Mouse (Mus musculus) midbrain, embryonic 14.5 days (tissue): ENCODE data around the gene Gm5431. TPM values are rescaled to one million over a fixed set of nuclear protein-coding genes. Genes with fewer than 3 reads are reported as not detected.
"Not testable (repeated sequence)": the region's sequence is repeated elsewhere in the genome, so short reads cannot be mapped to it uniquely, and the experiment has no call there.

Experiments
- ATAC-seq: fragments of 200-750 bp; cut with Nextera tagmentation; 2 replicates; pipeline ENCODE4 v1.8.0; 2017; ENCODE audit warnings: moderate number of reproducible peaks, moderate library complexity; ENCODE audit not compliant: low FRiP score, low TSS enrichment
- DNase-seq: peaks from one replicate; pipeline ENCODE4 v3.0.0-alpha.2; 2015
- H3K27ac ChIP-seq: fragments of 300-500 bp; sonication (generic); replicated peaks from 2 replicates; pipeline ENCODE4 v1.5.1; 2014; ENCODE audit warnings: mild to moderate bottlenecking, low read depth, low read length, moderate library complexity
- H3K27me3 ChIP-seq: fragments of 300-500 bp; sonication (generic); 2 replicates; pipeline ENCODE4 v1.6.1; 2014; ENCODE audit warnings: low read length, control low read depth, mixed read lengths; ENCODE audit not compliant: control insufficient read depth, insufficient read depth
- H3K36me3 ChIP-seq: fragments of 300-500 bp; sonication (generic); 2 replicates; pipeline ENCODE4 v1.6.1; 2014; ENCODE audit warnings: low read length, control low read depth; ENCODE audit not compliant: control insufficient read depth, insufficient read depth
- H3K4me1 ChIP-seq: fragments of 300-500 bp; sonication (generic); 2 replicates; pipeline ENCODE4 v1.6.1; 2014; ENCODE audit warnings: mild to moderate bottlenecking, antibody characterized with exemption, low read length, control low read depth; ENCODE audit not compliant: control insufficient read depth, insufficient read depth
- H3K4me2 ChIP-seq: fragments of 300-500 bp; sonication (generic); 2 replicates; pipeline ENCODE4 v1.6.1; 2014; ENCODE audit warnings: mild to moderate bottlenecking, low read length, moderate library complexity
- H3K4me3 ChIP-seq: fragments of 300-500 bp; sonication (generic); replicated peaks from 2 replicates; pipeline ENCODE4 v1.5.1; 2014; ENCODE audit warnings: low read depth, low read length
- H3K9ac ChIP-seq: fragments of 300-500 bp; sonication (generic); replicated peaks from 2 replicates; pipeline ENCODE4 v1.6.1; 2014; ENCODE audit warnings: mild to moderate bottlenecking, low read length, moderate library complexity
- H3K9me3 ChIP-seq: fragments of 300-500 bp; sonication (generic); 2 replicates; pipeline ENCODE4 v1.6.1; 2016; ENCODE audit warnings: low read length, control low read depth, mixed read lengths; ENCODE audit not compliant: control insufficient read depth
- WGBS: fragments of 180-500 bp; shearing (Covaris S2); extraction: QIAGEN DNeasy Blood & Tissue Kit; methylation state at CpG from one replicate; pipeline ENCODE4 v1.1.7; 2014; 5-methylcytosine and 5-hydroxymethylcytosine counted together
- polyA plus RNA-seq: library from polyadenylated mRNA; unstranded; fragments of >200 nt; fragmentation: Nextera tagmentation; extraction: Ambion mirVana; gene quantifications from 2 replicates; pipeline ENCODE4 v1.2.1, GENCODE M21; 2014

The Gm5431 gene
- 0.34 TPM in 1 of 2 replicates, not detected in the other for polyA plus RNA-seq

- DNase-seq = no peak
- WGBS = 82% methylated on average over 2 of the region's 2 CpGs
These were observed at the start of gene Gm5431 for GRCm38 (mm10) chr11:48902021-48902420. Gene Gm5431 (minus strand): TSS chr11:48902214.

GRCm38 (mm10) chr11:48946090-48946489 is 44.1 kb upstream of the Gm5431 start, which contains the start of gene Psme2b:
Gene Psme2b (minus strand): TSS chr11:48946190.
- WGBS = 97% methylated on average over 6 of the region's 6 CpGs
- not testable (repeated sequence) for H3K4me2 ChIP-seq, H3K4me1 ChIP-seq, H3K9me3 ChIP-seq, H3K9ac ChIP-seq, H3K27me3 ChIP-seq, DNase-seq, ATAC-seq, H3K4me3 ChIP-seq, H3K36me3 ChIP-seq, H3K27ac ChIP-seq

More at GRCm38 (mm10) chr11:48902021-48902420, at the start of gene Gm5431:
- ATAC-seq = no peak
- Histone ChIP-seq H3K4me3 (no peak within 1 kb of the TSS), H3K4me2 (no peak within 1 kb of the TSS), H3K4me1 (no peaks in the 10 kb centered on the region), H3K9me3 (no peaks in the 10 kb centered on the region), H3K27ac (no peak within 1 kb of the TSS), H3K27me3 (no peaks in the 10 kb centered on the region), H3K36me3 (no peaks in the 10 kb centered on the region), H3K9ac (no peak within 1 kb of the TSS)

GRCm38 (mm10) chr11:48939286-48939685 is 37.3 kb upstream of the Gm5431 start:
- H3K9ac ChIP-seq, H3K36me3 ChIP-seq, H3K4me2 ChIP-seq, H3K4me1 ChIP-seq, H3K27ac ChIP-seq, H3K9me3 ChIP-seq, DNase-seq, H3K27me3 ChIP-seq, H3K4me3 ChIP-seq, ATAC-seq: not testable (repeated sequence)

GRCm38 (mm10) chr11:48935291-48935690 is 33.3 kb upstream of the Gm5431 start:
- H3K9me3 ChIP-seq, H3K27me3 ChIP-seq, H3K4me2 ChIP-seq, ATAC-seq, H3K27ac ChIP-seq, H3K9ac ChIP-seq, DNase-seq, H3K4me1 ChIP-seq, H3K4me3 ChIP-seq, H3K36me3 ChIP-seq: not testable (repeated sequence)
- WGBS = no CpG with 5 or more reads among the region's 3 CpGs

- not testable (repeated sequence) for H3K27me3 ChIP-seq, H3K9ac ChIP-seq, H3K4me1 ChIP-seq, H3K4me3 ChIP-seq, H3K9me3 ChIP-seq, H3K36me3 ChIP-seq, H3K27ac ChIP-seq, ATAC-seq, DNase-seq, H3K4me2 ChIP-seq
- 78% methylated on average over 1 of the region's 1 CpGs for WGBS
These were observed 31.9 kb upstream of the Gm5431 start for GRCm38 (mm10) chr11:48933923-48934322.

- H3K27ac ChIP-seq, ATAC-seq, H3K27me3 ChIP-seq, H3K4me3 ChIP-seq, H3K9ac ChIP-seq, H3K4me2 ChIP-seq, H3K36me3 ChIP-seq, H3K9me3 ChIP-seq, DNase-seq, H3K4me1 ChIP-seq: not testable (repeated sequence)
- WGBS = 84% methylated on average over 1 of the region's 1 CpGs
These were observed 31.4 kb upstream of the Gm5431 start for GRCm38 (mm10) chr11:48933422-48933821.

GRCm38 (mm10) chr11:48928068-48928467 is 26.1 kb upstream of the Gm5431 start:
- H3K4me3 ChIP-seq = not testable (repeated sequence)

GRCm38 (mm10) chr11:48926437-48926836 is 24.4 kb upstream of the Gm5431 start:
- not testable (repeated sequence) for H3K4me2 ChIP-seq, H3K9ac ChIP-seq, DNase-seq, H3K4me3 ChIP-seq, H3K27me3 ChIP-seq, H3K36me3 ChIP-seq, H3K4me1 ChIP-seq, H3K9me3 ChIP-seq, H3K27ac ChIP-seq, ATAC-seq

More at GRCm38 (mm10) chr11:48928068-48928467, 26.1 kb upstream of the Gm5431 start:
- DNase-seq, H3K27me3 ChIP-seq, H3K9me3 ChIP-seq, H3K27ac ChIP-seq, H3K36me3 ChIP-seq, H3K4me2 ChIP-seq, H3K9ac ChIP-seq, ATAC-seq, H3K4me1 ChIP-seq: not testable (repeated sequence)
- WGBS = 92% methylated on average over 1 of the region's 1 CpGs

GRCm38 (mm10) chr11:48923818-48924217 is 21.8 kb upstream of the Gm5431 start:
- not testable (repeated sequence) for H3K36me3 ChIP-seq, H3K4me1 ChIP-seq, ATAC-seq, H3K9ac ChIP-seq, DNase-seq, H3K4me2 ChIP-seq, H3K27ac ChIP-seq, H3K9me3 ChIP-seq, H3K27me3 ChIP-seq, H3K4me3 ChIP-seq
- 81% methylated on average over 5 of the region's 5 CpGs for WGBS
